Mouse (Mus musculus) T-cell, adult 66 days (primary cell): ENCODE measurements around the gene Kdm1b. TPM values are rescaled to one million over a fixed set of nuclear protein-coding genes. Genes with fewer than 3 reads are reported as not detected.

Source experiments
- total RNA-seq, 2 experiments: library from RNA; stranded (reverse); gene quantifications; 3 replicates in 1 of 2; 4 replicates in 1 of 2; pipeline ENCODE4 v1.2.4; 2023

Kdm1b gene
- 10 to 100 TPM; 24.7 to 30.8 TPM for total RNA-seq

DNA sequence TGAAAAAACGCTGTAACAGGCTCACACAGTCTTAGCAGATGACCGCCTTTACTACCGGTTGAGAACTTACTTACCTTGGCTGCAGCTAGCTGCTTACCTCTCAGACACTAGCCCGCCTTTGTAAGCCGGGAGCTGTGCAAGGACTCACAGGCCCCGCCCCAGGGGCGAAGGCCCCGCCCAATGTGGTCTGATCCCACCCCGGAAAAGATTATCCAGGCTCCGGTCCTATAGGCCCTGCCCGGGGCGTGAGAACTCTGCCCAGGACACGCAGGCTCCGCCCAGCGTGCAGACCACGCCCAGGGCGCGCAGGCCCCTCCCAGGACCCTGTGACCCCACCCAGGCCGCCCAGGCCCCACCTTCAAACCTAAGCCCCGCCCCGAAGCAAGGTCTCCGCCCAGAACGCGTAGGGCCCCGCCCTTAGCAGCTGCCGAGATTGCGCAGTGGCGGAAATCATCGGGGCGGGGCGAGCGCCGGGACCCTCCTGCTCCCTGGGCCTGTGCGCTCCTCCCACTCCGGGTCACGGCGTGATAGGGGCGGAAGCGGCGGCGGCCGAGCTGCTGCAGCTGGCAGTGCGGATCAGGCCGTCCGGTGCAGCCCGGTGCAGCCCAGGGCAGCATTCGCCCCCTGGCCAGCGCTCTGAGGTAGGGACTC is at the start of gene Kdm1b:
Gene Kdm1b, plus strand, starts transcription at position 470 of the 651 bp plus-strand sequence.

DNA sequence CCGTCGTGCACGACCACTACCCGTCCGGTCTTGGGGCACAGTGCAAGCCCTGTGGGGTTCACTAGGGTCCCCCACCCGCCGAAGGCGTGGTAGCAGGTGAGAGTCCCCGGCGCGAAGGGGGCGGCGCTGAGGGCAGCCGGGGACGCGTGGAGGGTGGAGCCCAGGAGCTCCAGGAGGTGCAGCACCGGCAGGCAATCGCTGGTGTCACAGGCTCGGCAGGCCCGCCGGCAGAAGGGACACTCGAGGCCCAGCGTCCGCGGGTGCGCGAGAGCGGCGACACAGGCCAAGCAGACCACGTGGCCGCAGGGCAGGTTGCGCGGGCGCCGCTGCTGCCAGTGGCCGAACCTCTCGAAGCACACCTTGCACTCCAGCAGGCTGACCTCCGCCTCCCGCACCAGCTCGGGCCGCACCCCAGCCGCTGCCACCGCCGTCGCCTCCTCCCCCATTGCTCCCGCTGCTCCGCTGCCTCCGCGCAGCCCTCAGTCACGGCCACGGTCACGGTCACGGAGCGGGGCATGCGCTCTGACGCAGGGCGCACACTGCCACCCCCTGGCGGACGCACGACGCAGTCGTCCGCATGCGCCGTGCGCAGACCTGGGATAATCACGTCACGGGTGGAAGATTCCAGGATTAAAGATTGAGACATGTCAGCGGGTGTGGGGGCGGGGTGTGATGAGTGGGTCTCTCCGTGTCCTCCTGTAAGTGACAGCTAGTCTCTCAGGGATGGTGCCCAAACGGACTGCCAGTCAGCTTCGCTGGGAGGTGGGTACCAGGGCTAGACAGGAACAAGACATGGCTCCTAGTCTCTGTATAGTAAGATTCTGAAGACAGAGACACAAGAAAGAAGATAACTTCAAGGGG is 28.7 kb upstream of the Kdm1b start, which contains the start of gene Nhlrc1:
Gene Nhlrc1, minus strand, starts transcription at position 517 of the 861 bp plus-strand sequence.

DNA sequence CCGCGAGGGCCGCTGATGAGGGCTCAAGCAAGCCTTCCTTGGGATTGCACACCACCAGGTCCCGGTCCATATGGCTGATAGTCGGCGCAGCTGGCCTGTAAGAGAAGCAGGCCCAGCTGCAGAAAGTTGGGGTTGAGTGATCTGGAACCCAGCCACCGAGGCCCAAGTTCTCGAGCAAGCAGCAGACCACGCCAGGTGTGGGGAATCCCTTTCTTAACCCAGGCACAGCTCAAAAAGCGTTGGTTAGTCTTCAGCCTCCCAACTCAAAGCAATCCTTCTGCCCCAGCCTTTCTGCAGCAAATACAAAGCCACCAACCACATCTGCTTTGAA is 1.3 kb downstream of the Kdm1b start, which contains the start of gene Tpmt:
Gene Tpmt, minus strand, starts transcription at position 121 of the 331 bp plus-strand sequence.

DNA sequence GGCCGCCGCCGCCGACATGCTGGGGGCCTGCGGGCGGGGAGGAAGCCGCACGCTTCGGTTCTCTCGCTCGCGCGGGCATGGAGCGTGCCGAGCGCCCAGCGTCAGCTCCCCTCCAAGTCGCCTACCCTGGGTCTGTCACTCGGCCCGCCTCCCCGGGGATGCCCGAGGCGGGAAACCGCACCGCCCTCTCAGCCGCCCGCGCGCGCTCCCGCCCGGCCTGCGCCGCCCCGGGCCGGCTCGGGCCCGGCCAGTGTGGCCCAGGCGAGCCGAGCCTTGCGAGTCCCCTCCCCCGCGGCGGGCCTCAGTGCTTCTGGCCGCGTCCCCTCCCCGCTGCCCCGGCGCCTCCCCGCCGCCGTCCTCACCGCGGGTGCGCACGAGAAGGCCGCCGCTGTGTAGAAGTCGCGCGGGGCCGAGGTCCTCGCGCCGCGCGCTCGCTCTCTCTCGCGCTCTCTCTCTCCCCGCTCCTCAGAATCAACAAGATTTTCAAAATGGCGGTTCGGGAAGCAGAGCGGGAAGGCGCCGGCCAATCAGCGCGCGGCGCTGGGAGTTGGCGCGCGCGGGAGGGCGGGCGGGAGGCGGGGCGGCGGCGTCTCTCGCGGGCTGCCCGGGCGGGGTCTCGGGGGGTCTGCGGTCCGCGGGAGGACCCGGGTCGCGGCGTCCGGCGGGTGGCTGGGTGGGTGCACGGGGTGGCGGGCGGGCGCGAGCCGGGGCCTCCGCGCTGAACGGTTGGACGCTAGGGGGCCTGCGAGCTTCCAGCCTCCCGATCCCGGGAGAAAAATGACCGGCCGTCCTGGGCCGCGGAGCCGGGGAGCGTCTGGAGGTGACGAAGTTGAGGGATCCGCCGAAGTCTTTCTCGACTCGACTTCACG is 62.6 kb downstream of the Kdm1b start, which contains the start of gene Dek:
Gene Dek, minus strand, starts transcription at position 491 of the 869 bp plus-strand sequence.

DNA sequence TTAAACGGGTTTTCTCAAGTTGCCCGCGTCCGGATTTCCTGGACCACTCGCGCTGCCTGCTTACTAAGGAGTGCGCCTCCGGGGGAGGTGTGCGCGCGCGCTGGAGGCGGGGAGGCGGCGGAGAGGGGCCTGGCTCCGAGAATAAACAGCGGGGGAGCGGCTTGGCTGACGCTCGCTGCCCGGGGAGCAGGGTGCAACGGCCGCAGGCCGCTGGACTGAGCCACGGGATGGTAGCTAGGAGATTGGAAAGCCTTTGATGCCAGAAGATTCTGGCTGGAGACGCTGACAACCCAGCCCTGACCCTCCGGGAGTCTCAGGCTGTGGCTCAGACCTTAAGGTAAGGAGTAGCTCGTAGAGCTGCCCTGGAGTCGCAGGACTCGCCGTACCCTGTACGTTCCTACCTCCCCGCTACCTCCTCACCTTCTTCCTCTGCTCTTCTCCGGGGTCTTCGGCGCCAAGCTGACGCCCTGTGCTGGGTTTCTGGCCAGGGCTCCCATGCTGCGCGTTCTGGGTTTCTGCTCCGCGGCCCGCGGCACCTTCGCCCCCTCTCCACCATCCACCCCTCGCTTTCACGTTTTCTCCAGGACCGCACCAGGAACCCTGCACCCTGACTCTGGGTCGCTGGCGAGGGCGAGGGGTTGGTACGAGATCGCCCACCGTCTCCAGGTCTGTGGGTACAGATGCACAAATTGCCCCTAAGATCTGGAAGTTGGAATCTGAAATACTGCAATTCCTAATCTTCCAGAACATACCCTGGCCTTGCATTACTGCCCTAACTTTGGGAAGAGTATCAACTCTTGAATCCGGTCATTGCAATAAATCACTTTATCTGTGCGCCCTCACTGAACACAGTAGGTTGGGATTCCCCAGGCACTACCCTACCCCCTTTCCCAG is 79.5 kb downstream of the Kdm1b start, which contains the start of gene Rnf144b:
Gene Rnf144b, plus strand, starts transcription at position 120 of the 894 bp plus-strand sequence.

Other genes with a start within 250 kb of the Kdm1b start
- gene Kif13a, start 113.6 kb upstream of the Kdm1b start, total RNA-seq: 1 to 10 TPM; 3.2 to 5.5 TPM
- under 1 TPM; 0.79 to 0.98 TPM for gene Nhlrc1, start 28.6 kb upstream of the Kdm1b start, total RNA-seq
- gene Tpmt, start 1.2 kb downstream of the Kdm1b start, total RNA-seq: 1 to 10 TPM in 1 of 2 experiments, under 1 TPM in 1; 0.52 to 6.7 TPM
- gene Dek, start 62.7 kb downstream of the Kdm1b start, total RNA-seq: 100 to 1,000 TPM; 126 to 141 TPM
- gene Rnf144b, start 79.2 kb downstream of the Kdm1b start, total RNA-seq: 1 to 10 TPM in 1 of 2 experiments, under 1 TPM in 1; 0.50 to 1.5 TPM